Mouse (Mus musculus): ENCODE data around the gene Notch2.

The Notch2 gene

DNA sequence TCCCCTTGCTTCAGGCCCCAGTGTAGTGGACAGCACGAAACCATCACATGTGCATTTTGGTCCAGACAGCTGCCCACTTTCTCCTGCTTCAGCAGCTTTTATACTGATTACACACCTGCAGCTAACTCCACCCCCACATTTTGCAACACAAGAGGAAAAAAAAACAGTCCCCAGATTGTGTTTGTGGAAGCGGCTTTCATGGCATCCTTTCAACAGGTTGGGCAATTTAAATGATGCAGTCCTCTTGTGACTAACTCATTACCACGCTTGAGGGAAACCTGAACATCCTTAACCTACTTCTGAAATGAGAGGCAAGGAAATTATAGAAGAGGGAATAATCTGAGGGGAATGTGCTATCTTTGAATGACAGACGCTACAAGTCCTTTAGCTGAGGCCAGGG is 15.0 kb upstream of the Notch2 start:
- DNase-seq, result no peak

DNA sequence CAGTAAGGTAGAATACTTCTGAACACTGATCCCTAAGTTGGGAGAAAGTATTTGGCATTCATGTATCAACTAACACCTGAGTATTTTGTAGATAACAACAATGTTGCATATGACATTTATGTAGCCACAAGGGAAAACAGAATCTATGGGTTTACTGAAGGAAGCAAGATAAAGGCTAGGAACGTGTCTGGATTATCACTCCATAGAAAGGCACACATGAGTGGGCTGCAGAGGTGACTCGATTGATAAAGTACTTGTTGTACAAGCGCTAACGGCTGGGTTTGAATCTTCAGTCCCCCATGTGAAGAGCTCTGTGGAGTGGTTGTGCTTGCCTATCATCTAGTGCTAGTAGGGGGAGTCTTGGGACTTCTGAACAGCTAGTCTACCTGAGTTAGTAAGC is 9.8 kb upstream of the Notch2 start:
- DNase-seq, result no peak

DNA sequence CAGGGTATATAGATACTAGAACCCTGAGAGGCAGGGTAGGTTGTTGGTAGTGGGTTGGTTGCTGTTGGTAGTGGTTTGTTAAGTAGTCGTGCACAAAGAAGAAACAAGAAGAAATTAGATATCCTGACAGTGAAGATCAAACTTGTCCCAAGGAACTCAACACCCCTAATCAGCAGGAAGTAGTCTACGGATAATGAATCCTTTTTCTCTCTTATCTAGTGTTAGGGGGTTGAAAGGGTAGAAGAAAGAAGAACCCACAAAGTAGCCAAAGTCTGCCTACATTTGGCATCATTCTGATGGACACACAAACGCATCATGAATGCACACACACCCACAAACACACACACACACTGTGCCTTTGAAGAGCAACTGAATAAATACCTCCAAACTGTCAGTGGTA is 9.1 kb upstream of the Notch2 start:
- DNase-seq, result no peak

GRCm38 (mm10) chr3:98005306-98005705 is 8.0 kb upstream of the Notch2 start:
- DNase-seq, result peak; percentile 59 to 62

DNA sequence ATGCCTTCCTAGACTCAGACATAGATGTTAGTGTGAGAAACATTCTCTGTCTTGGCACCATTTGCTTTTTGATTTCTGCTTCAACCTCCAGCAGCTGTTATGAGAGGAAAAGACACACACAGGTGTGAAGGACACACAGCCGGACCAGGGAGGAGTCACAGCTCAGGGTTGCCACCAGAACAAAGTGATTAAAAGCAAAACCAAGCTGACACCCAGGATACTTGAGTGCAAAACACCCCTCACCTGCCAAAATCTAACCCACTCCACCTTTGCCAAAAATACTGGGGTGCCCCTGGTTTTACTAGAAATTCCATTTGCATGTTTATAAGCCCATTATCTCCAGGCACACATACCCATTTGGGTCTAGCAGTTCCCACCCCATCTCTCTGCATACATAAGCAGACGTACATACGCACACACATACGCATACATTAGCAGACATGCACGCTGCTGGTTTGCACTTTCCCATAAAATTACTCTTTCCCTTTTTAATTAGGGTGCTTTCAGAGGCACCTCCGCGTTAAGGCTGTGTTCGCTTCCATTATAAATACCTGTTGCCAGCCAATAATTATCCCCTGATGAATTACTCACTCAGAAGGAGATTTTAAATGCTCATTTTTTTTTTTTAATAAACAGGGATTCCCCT is 7.2 kb upstream of the Notch2 start:
- DNase-seq, result no peak

- no peak for DNase-seq
Observed at GRCm38 (mm10) chr3:98006973-98007372, 6.4 kb upstream of the Notch2 start.

DNA sequence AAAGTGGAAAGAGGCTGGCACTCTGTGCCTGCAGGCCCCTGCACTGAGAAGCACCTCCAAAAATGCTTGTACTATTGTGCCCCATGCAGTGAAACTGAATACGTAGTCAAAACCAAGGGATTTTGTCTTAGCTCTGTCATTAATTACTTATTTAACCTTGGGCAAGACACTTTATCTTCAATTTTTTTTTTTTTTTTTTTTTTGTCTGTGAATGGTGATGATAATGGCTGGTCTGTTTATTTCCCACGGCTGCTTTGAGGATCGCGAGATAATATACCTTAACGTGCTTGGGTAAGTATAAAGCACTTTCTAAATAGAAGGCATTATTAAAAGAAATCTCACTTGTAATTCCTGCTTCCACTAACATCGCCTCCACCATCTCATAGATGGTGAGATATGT is 5.2 kb upstream of the Notch2 start:
- DNase-seq, result no peak

- no peak for DNase-seq
Observed at GRCm38 (mm10) chr3:98009190-98009840, 4.0 kb upstream of the Notch2 start.

DNA sequence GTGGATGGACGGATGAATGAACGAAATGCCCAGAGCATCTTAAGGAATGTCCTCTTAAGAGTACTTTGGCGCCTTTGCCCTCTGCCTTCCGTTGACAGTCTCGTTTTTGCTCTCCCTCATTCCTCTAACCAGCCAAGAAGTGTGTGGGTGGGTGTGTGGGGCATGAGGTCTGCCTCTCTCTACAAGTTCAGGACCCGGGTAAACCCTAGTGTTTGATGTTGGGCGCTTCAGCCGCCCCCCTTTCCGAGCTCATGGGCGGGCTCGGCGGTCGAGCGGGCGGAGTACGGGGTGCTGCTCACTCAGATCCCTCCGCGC is 284 bp upstream of the Notch2 start:
- DNase-seq, result no peak

DNA sequence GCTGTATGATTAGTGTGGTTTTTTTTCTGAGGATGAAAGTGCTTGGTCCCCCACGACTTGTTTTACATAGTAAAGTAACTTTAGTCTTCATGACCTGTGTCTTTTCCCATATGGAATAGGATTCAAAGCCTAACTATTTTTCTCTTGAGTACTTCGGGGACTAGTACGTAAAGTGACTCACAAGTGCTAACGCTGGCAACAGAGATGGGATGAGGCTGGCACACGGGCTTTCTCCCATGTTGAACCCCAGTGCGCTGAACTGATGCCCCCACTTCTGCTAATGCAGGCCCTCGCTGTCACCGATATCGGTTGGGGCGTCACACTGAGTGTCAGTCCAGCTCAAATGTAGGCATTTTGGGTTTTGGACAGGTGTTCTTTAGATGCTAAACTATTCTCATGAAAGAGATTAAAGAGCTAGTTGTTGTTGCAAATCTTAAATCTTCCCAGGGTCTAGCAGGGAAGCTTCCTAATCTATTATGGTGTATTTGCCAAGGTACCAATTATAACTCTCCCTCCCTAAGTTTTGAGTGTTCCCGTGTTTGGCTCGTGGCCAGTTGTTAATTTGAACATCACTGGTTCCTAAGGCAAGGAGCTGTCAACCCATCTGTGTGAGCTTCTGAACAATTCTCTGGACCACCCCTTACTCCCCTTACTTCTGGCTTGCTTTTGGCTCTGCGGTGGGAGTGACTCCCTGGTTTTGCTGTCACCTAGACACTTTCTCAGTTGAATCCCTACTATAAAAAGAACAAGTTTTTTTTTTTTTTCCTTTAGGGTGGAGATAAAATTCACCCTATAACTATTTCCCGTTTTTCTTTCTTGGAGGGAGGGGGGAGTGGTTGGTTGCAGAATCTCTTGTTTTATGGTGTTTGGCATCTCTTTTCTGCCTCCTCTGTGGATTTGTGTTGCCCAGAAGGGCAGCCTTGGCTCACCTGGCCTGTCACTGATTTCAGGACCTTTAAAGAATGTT is 2.2 kb downstream of the Notch2 start:
- no peak for DNase-seq

GRCm38 (mm10) chr3:98016901-98017591 is 3.7 kb downstream of the Notch2 start:
- DNase-seq, result no peak

- no peak for DNase-seq
Observed at GRCm38 (mm10) chr3:98018187-98018586, 4.9 kb downstream of the Notch2 start.

GRCm38 (mm10) chr3:98020431-98021229 is 7.3 kb downstream of the Notch2 start:
- DNase-seq, result peak; percentile 38 to 40

DNA sequence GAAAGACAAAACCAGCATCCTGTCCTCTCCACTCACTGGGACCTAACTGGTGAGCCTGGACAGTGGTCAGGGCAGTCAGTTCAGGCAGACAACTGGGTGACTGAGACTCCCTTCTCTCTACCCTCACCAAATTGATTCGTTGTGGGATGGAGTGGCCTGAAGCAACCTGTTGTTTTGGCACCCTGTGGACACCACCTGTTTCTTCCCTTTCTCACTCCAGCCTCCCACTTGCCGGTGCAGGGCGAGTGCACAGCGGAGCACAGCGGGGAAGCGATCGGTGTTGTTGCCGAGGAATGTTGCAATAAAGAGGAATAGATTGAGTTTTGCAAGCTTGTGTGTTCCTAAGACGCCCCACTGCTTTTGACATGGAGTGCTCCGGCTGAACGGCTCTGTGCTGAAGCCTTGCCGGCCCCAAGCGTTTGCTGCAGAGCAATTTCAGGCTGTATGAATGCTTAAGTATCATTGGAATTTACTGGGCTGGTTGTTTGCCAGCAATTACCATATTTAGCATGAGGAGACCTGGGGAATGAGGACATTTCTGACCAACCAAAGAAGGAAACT is 11.0 kb downstream of the Notch2 start:
- no peak for DNase-seq

DNA sequence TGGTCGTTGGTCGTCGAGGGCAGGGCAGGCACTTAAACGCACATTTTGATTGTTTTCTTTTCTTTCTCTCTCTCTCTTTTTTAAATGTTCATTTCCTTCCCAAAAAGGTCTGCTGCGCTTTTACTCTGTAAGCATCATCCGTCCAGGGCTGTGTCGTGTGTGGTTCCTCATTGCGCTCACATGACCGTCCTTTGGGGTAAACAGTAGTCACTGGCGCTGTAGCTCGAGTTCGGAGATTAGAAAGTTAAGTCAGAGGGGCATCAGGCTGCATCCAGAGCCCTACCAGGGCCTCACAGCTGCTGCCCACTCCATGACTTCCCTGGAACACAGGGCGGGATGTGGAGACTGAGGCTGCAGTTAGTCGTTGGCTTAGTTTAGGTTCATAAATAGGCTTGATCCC is 12.2 kb downstream of the Notch2 start:
- peak; percentile 68 to 77 for DNase-seq

GRCm38 (mm10) chr3:98025921-98026880 is 12.9 kb downstream of the Notch2 start:
- no peak for DNase-seq

DNA sequence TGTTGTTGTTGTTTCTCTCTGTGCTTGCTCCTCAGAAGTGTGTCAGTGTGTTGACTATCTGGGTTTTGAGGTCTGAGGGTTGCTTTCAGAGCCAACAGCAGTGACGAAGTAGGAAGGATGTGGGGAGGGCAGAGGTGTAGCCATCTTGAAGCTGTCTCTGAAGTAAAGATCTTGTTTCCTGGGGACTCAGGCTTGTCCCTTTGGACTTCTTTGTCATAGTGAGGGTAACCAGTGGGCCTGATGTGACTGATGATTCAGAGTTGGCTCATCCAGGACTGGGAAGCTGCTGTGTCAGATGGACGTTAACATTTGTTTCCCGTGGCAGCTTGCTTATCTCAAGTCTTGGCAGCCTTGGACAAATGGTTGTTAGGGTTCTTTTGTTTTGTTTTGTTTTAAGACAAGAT is 14.0 kb downstream of the Notch2 start:
- no peak for DNase-seq

- no peak for DNase-seq
Observed at GRCm38 (mm10) chr3:98028072-98028471, 14.7 kb downstream of the Notch2 start.

DNA sequence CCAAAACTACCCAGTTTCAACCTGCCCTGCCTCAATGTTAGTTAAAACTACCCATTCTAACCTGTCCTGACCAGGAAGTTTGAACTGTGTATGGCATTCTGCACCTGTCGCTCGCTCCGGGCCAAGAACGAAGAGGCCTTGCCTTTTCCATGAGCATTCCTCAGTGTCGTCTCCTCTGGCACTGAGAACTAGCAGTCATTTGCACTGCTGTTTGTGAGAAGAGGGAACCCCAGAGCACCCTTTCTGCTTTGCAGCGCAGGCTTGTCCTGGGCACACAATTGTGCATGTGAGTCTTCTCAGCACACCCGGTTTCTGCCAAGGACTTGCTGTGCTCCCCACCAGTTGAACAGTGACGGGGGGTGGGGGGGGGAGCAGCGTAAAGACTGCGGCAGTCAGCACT is 15.6 kb downstream of the Notch2 start:
- no peak for DNase-seq

- DNase-seq, result peak; percentile 45 to 59
Observed at GRCm38 (mm10) chr3:98031104-98031503, 17.8 kb downstream of the Notch2 start.

DNA sequence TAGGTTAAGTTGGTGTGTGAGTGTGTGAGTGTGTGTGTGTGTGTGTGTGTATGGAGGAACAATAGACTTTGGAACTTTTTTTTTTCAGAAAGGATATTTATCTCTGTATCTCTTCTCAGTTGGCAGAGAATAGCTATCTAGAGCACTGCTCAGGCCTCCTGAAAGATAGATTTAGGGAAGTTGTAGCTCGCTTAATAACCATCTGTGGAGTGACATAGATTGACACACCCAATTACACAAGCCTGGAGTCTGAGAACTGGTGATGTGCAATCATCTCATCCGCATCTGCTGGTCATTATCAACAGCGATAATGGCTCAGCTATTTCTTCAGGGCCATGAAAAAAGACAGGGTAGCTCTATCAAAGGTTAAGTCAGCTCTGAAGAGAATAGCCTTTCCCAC is 18.9 kb downstream of the Notch2 start:
- no peak for DNase-seq
